ENCODE assay signal across 8 mouse cellular contexts in genomic region chr17:71001067-71001466, GRCm38 (mm10). TPM values are rescaled to one million over a fixed set of nuclear protein-coding genes. Genes with fewer than 3 reads are reported as not detected.
DNase-seq lines count a peak whose midpoint lies in the region; ATAC-seq and TF ChIP-seq lines count a peak whose summit lies in the region.

No protein-coding gene starts in this region.

- no peak for DNase-seq in heart, adult 11 months
- DNase-seq in ES-E14 (ENCODE audit: low read depth, low spot score), result no peak
- no peak for DNase-seq in liver, postnatal 0 days
- DNase-seq in right cerebral cortex, postnatal 14 days, result no peak
- no peak for DNase-seq in layer of hippocampus, adult 9-10 months (ENCODE audit: low spot score)

- H3K9ac ChIP-seq in heart, embryonic 15.5 days, result peak overlapping the region; percentile 89
- peak overlapping the region; percentile 99; the same call in 1 of the 2 replicates for H3K9ac ChIP-seq in ES-E14 (ENCODE audit: insufficient read depth, low read depth, low read length, poor library complexity, severe bottlenecking)
- H3K9ac ChIP-seq in forebrain, embryonic 16.5 days (replicated peaks; ENCODE audit: low read depth, low read length), result no peak overlapping the region
- H3K9ac ChIP-seq in liver, postnatal 0 days (replicated peaks), result peak overlapping the region; percentile 95

- H3K9me3 ChIP-seq in heart, embryonic 15.5 days (replicated peaks), result no peaks in the 10 kb centered on the region
- no peaks in the 10 kb centered on the region for H3K9me3 ChIP-seq in ES-E14 (ENCODE audit: control insufficient read depth, insufficient read depth, low read depth, low read length)
- no peaks in the 10 kb centered on the region for H3K9me3 ChIP-seq in forebrain, embryonic 16.5 days (ENCODE audit: control insufficient read depth, low read length)
- no peaks in the 10 kb centered on the region for H3K9me3 ChIP-seq in liver, postnatal 0 days (ENCODE audit: low read length)

- no peak for TF ChIP-seq EP300 in liver, postnatal 0 days (IDR thresholded peaks at IDR 0.05; ENCODE audit: low read depth)

- WGBS in heart, embryonic 15.5 days, result 3% methylated on average over 6 of the region's 6 CpGs
- 11% methylated on average over 6 of the region's 6 CpGs for WGBS in forebrain, embryonic 16.5 days
- WGBS in liver, postnatal 0 days (ENCODE audit: insufficient replicate concordance), result 6% methylated on average over 6 of the region's 6 CpGs

- no peak for TF ChIP-seq CTCF in liver, postnatal 0 days (IDR thresholded peaks at IDR 0.05; ENCODE audit: low read depth)

- H3K4me2 ChIP-seq in heart, embryonic 15.5 days, result peak overlapping the region; percentile 61
- H3K4me2 ChIP-seq in forebrain, embryonic 16.5 days (ENCODE audit: low read length), result peak overlapping the region; percentile 82
- peak overlapping the region; percentile 85 for H3K4me2 ChIP-seq in liver, postnatal 0 days (ENCODE audit: low read depth, low read length)

- peaks cover 49% of the 10 kb centered on the region for H3K4me1 ChIP-seq in heart, embryonic 15.5 days (replicated peaks)
- peaks cover 10 to 12% of the 10 kb centered on the region in 2 experiments for H3K4me1 ChIP-seq in ES-E14 (ENCODE audit: control insufficient read depth in 2 of 2, insufficient read depth in 2 of 2, low read length in 2 of 2, poor library complexity in 1 of 2)
- peaks cover 13% of the 10 kb centered on the region for H3K4me1 ChIP-seq in forebrain, embryonic 16.5 days (replicated peaks; ENCODE audit: control insufficient read depth, insufficient read depth, low read length)
- peaks cover 31% of the 10 kb centered on the region for H3K4me1 ChIP-seq in liver, postnatal 0 days (ENCODE audit: insufficient read depth)

- H3K27me3 ChIP-seq in heart, embryonic 15.5 days, result no peaks in the 10 kb centered on the region
- no peaks in the 10 kb centered on the region for H3K27me3 ChIP-seq in forebrain, embryonic 16.5 days (replicated peaks; ENCODE audit: control insufficient read depth, insufficient read depth, low read length)
- no peaks in the 10 kb centered on the region for H3K27me3 ChIP-seq in liver, postnatal 0 days (ENCODE audit: insufficient read depth, low read length)

- H3K36me3 ChIP-seq in heart, embryonic 15.5 days, result peaks cover 5% of the 10 kb centered on the region
- peaks cover 5% of the 10 kb centered on the region for H3K36me3 ChIP-seq in ES-E14 (ENCODE audit: control insufficient read depth, insufficient read depth, low read length, poor library complexity, severe bottlenecking)
- H3K36me3 ChIP-seq in forebrain, embryonic 16.5 days (ENCODE audit: control insufficient read depth, insufficient read depth), result no peaks in the 10 kb centered on the region
- H3K36me3 ChIP-seq in liver, postnatal 0 days (replicated peaks; ENCODE audit: insufficient read depth, low read length), result peaks cover 4% of the 10 kb centered on the region; the same call in 1 of the 2 replicates

- peak overlapping the region; percentile 72 for H3K4me3 ChIP-seq in heart, embryonic 15.5 days
- H3K4me3 ChIP-seq in ES-E14 (ENCODE audit: insufficient read depth in 1 of 2, low read depth in 1 of 2, low read length in 2 of 2, poor library complexity in 1 of 2, severe bottlenecking in 1 of 2), result peak overlapping the region; percentile 64 to 98
- H3K4me3 ChIP-seq in forebrain, embryonic 16.5 days (replicated peaks; ENCODE audit: low read length), result peak overlapping the region; percentile 92
- peak overlapping the region; percentile 83 for H3K4me3 ChIP-seq in liver, postnatal 0 days (ENCODE audit: low read depth, low read length)

- in situ Hi-C loops in ES-E14 (cut with MboI; ENCODE audit: low sequenced_read_pairs in 2 of 2, unreplicated experiment in 2 of 2), result no loop called here

- H3K27ac ChIP-seq in heart, embryonic 15.5 days, result peak overlapping the region; percentile 99
- H3K27ac ChIP-seq in ES-E14 (ENCODE audit: insufficient read depth, low read depth, low read length, poor library complexity, severe bottlenecking), result no peak overlapping the region
- no peak overlapping the region for H3K27ac ChIP-seq in forebrain, embryonic 16.5 days (ENCODE audit: low read length)
- peak overlapping the region; percentile 99 for H3K27ac ChIP-seq in liver, postnatal 0 days (ENCODE audit: low read depth)

- no peak for ATAC-seq in heart, embryonic 15.5 days (replicated peaks; ENCODE audit: insufficient number of reproducible peaks, insufficient read depth, low FRiP score, low read depth)
- ATAC-seq in forebrain, embryonic 16.5 days, result no peak
- no peak for ATAC-seq in liver, postnatal 0 days
- ATAC-seq in monocyte, adult 5-6 weeks (replicated peaks; ENCODE audit: insufficient number of reproducible peaks, low FRiP score, low TSS enrichment, poor library complexity, severe bottlenecking), result no peak

TF ChIP-seq in ES-E14, 5 proteins besides CTCF, POLR2A, EP300 and RAD21:
- TF ChIP-seq MAFK (IDR thresholded peaks at IDR 0.05; ENCODE audit: insufficient read depth, low read depth, low read length) (no peak), CHD2 (IDR thresholded peaks at IDR 0.05; ENCODE audit: low read depth, low read length) (no peak), ZNF384 (IDR thresholded peaks at IDR 0.05; ENCODE audit: low read depth, low read length) (no peak), HCFC1 (IDR thresholded peaks at IDR 0.05; ENCODE audit: borderline replicate concordance, insufficient read depth, low read length) (no peak)

RNA-seq across cellular contexts. Expression of gene Myom1, which starts 1.4 kb away (rescaled TPM):
- 164 and 185 TPM in 2 replicates for polyA plus RNA-seq in heart, embryonic 15.5 days (2015; fragmentation: Nextera tagmentation; extraction: Ambion mirVana)
- 2.4 and 3.3 TPM in 2 replicates for total RNA-seq in ES-E14 (2012; rRNA removed)
- polyA plus RNA-seq in forebrain, embryonic 16.5 days (2015; fragmentation: Nextera tagmentation; extraction: Ambion mirVana), result 0.77 and 1.3 TPM in 2 replicates
- 2.1 and 4.4 TPM in 2 replicates for polyA plus RNA-seq in liver, postnatal 0 days (2015; fragmentation: Nextera tagmentation; extraction: Ambion mirVana)
- 3.4 to 10.7 TPM (median 5.0 TPM) in 3 replicates for total RNA-seq in monocyte, adult 5-6 weeks (2017)

RNA-seq across cellular contexts. Expression of gene Myl12a, which starts 1.6 kb away (rescaled TPM):
- 619 and 705 TPM in 2 replicates for polyA plus RNA-seq in heart, embryonic 15.5 days (2015; fragmentation: Nextera tagmentation; extraction: Ambion mirVana)
- 344 and 460 TPM in 2 replicates for total RNA-seq in ES-E14 (2012; rRNA removed)
- polyA plus RNA-seq in forebrain, embryonic 16.5 days (2015; fragmentation: Nextera tagmentation; extraction: Ambion mirVana), result 110 and 142 TPM in 2 replicates
- polyA plus RNA-seq in liver, postnatal 0 days (2015; fragmentation: Nextera tagmentation; extraction: Ambion mirVana), result 195 and 199 TPM in 2 replicates
- total RNA-seq in monocyte, adult 5-6 weeks (2017), result 295 to 317 TPM (median 304 TPM) in 3 replicates

Comparison
In these comparisons a context has a peak if more than half of its experiments do, and no peak if none do; other contexts are left out.
1. H3K27ac ChIP-seq: peak in heart, embryonic 15.5 days (single experiment) and liver, postnatal 0 days (single experiment); none in ES-E14 (single experiment) and forebrain, embryonic 16.5 days (single experiment).
2. RNA of gene Myom1, which starts 1.4 kb away (polyA plus RNA-seq): 164 to 185 TPM in heart, embryonic 15.5 days; 2.1 to 4.4 TPM in liver, postnatal 0 days and 0.77 to 1.3 TPM in forebrain, embryonic 16.5 days; every median in the first group is over 10 times any median in the second.
3. Peak in every context shown above with its lines, with median percentiles within 50 percentile points of each other: H3K4me2 ChIP-seq and H3K4me3 ChIP-seq.